Mouse (Mus musculus): ENCODE results near the gene Hras. TPM values are rescaled to one million over a fixed set of nuclear protein-coding genes. Genes with fewer than 3 reads are reported as not detected.

Hras gene
- total RNA-seq, 4 experiments from 2014 or later, result 226 to 267 (median 258) TPM

Small RNA genes within 50 kb of the gene (microRNA-seq; reads per million reads assigned to microRNA genes)
- gene Mir210, result 126 to 132 reads per million in 2 experiments

Other genes starting within 250 kb of the Hras start
- gene Ifitm5, start 243.7 kb downstream of the Hras start, total RNA-seq (2022), result under 1 TPM in 1 of 4 experiments, not detected in 3; 0.51 TPM
- not detected for gene Gm45717, start 238.1 kb downstream of the Hras start, total RNA-seq (2022)
- gene Ifitm2, start 238.0 kb downstream of the Hras start, total RNA-seq (2022), result 10 to 100 TPM; 13.5 to 19.6 (median 16.7) TPM
- gene Ifitm1, start 226.8 kb downstream of the Hras start, total RNA-seq (2022), result 1 to 10 TPM; 3.6 to 7.4 (median 5.0) TPM
- gene Ifitm3, start 183.2 kb downstream of the Hras start, total RNA-seq (2022), result 10 to 100 TPM; 12.2 to 26.6 (median 17.7) TPM
- under 1 TPM in 2 of 4 experiments, not detected in 2; 0.87 to 0.88 TPM for gene Ifitm6, start 176.1 kb downstream of the Hras start, total RNA-seq (2022)
- gene Gm17387, start 164.9 kb downstream of the Hras start, total RNA-seq (2022), result not detected
- gene B4galnt4, start 132.9 kb downstream of the Hras start, total RNA-seq (2022), result 10 to 100 TPM; 64.5 to 81.0 (median 79.2) TPM
- gene Pkp3, start 115.8 kb downstream of the Hras start, total RNA-seq (2022), result under 1 TPM in 1 of 4 experiments, not detected in 3; 0.57 TPM
- 1 to 10 TPM; 2.3 to 2.6 (median 2.5) TPM for gene Sigirr, start 93.4 kb downstream of the Hras start, total RNA-seq (2022)
- not detected for gene Ano9, start 76.2 kb downstream of the Hras start, total RNA-seq (2022)
- 10 to 100 TPM; 48.4 to 57.7 (median 52.3) TPM for gene Ptdss2, start 71.6 kb downstream of the Hras start, total RNA-seq (2022)
- gene Rnh1, start 21.1 kb downstream of the Hras start, total RNA-seq (2022), result 10 to 100 TPM; 41.0 to 52.8 (median 44.8) TPM
- gene Lrrc56, start 152 bp upstream of the Hras start, total RNA-seq (2022), result 1 to 10 TPM; 3.5 to 5.7 (median 5.3) TPM
- under 1 TPM in 2 of 4 experiments, not detected in 2; 0.17 to 0.25 TPM for gene Lmntd2, start 20.1 kb upstream of the Hras start, total RNA-seq (2022)
- gene Rassf7, start 21.9 kb upstream of the Hras start, total RNA-seq (2022), result 1 to 10 TPM in 3 of 4 experiments, under 1 TPM in 1; 0.89 to 2.7 (median 2.4) TPM
- 10 to 100 TPM; 65.7 to 76.5 (median 68.5) TPM for gene Phrf1, start 34.8 kb upstream of the Hras start, total RNA-seq (2022)
- gene Irf7, start 72.5 kb upstream of the Hras start, total RNA-seq (2022), result 1 to 10 TPM in 3 of 4 experiments, under 1 TPM in 1; 0.65 to 2.8 (median 1.7) TPM
- not detected for gene Cdhr5, start 82.8 kb upstream of the Hras start, total RNA-seq (2022)
- gene Sct, start 85.1 kb upstream of the Hras start, total RNA-seq (2022), result not detected
- under 1 TPM; 0.44 to 0.84 (median 0.50) TPM for gene Drd4, start 98.0 kb upstream of the Hras start, total RNA-seq (2022)
- 10 to 100 TPM; 57.2 to 76.6 (median 68.2) TPM for gene Deaf1, start 133.7 kb upstream of the Hras start, total RNA-seq (2022)
- 10 to 100 TPM; 30.2 to 32.2 (median 30.6) TPM for gene Tmem80, start 133.7 kb upstream of the Hras start, total RNA-seq (2022)
- 1 to 10 TPM; 5.4 to 7.9 (median 6.4) TPM for gene Eps8l2, start 144.9 kb upstream of the Hras start, total RNA-seq (2022)
- 100 to 1,000 TPM in 3 of 4 experiments, 10 to 100 TPM in 1; 99.3 to 109 (median 106) TPM for gene Taldo1, start 198.2 kb upstream of the Hras start, total RNA-seq (2022)
- 10 to 100 TPM; 40.6 to 48.1 (median 44.6) TPM for gene Gatd1, start 220.1 kb upstream of the Hras start, total RNA-seq (2022)
- gene Cend1, start 235.5 kb upstream of the Hras start, total RNA-seq (2022), result 100 to 1,000 TPM; 286 to 326 (median 299) TPM
- gene Slc25a22, start 243.9 kb upstream of the Hras start, total RNA-seq (2022), result 100 to 1,000 TPM; 245 to 266 (median 253) TPM

All from left cerebral cortex, adult 8-10 months (tissue).